Mouse (Mus musculus) liver, postnatal 0 days (tissue): ENCODE results near the gene Mnd1.

ENCODE experiments used
- CTCF ChIP-seq: sonication (generic); IDR thresholded peaks from 2 replicates; pipeline ENCODE4 v1.5.1; 2016; ENCODE audit warnings: antibody characterized with exemption, low read depth
- EP300 ChIP-seq: IDR thresholded peaks from 2 replicates; pipeline ENCODE4 v1.6.1; 2016; ENCODE audit warnings: antibody characterized with exemption, low read depth, mild to moderate bottlenecking

GRCm38 (mm10) chr3:84060128-84060527, 95.5 kb downstream of the Mnd1 start:
- no peak for TF ChIP-seq CTCF
- no peak for TF ChIP-seq EP300
